Mouse (Mus musculus): ENCODE results near the gene Ccdc189. TPM values are rescaled to one million over a fixed set of nuclear protein-coding genes. Genes with fewer than 3 reads are reported as not detected.
A peak's percentile ranks its signal among the peaks of the same experiment; 100 is the strongest.

Ccdc189 gene
- polyA plus RNA-seq, 1 experiment from 2014 or later, result 12.2 TPM

- no peak overlapping the region for H3K4me3 ChIP-seq (ENCODE audit: low read depth, low read length)
- H3K4me1 ChIP-seq (ENCODE audit: control insufficient read depth, insufficient read depth, low read length), result no peaks in the 10 kb centered on the region
- no peak overlapping the region for H3K4me2 ChIP-seq (ENCODE audit: low read depth)
- no peak overlapping the region for H3K27ac ChIP-seq (ENCODE audit: low read depth, low read length)
- H3K9me3 ChIP-seq (ENCODE audit: control insufficient read depth, low read length), result no peaks in the 10 kb centered on the region
- H3K9ac ChIP-seq (ENCODE audit: low read length), result no peak overlapping the region
- 90% methylated on average over 10 of the region's 10 CpGs for WGBS
- no peak for DNase-seq (ENCODE audit: low spot score)
- ATAC-seq (ENCODE audit: insufficient read depth, low FRiP score, low TSS enrichment), result no peak
- no peaks in the 10 kb centered on the region for H3K27me3 ChIP-seq (ENCODE audit: control insufficient read depth, insufficient read depth, low read length)
- peaks cover 13% of the 10 kb centered on the region for H3K36me3 ChIP-seq (ENCODE audit: control insufficient read depth, insufficient read depth, low read length)
Observed at GRCm38 (mm10) chr7:127604256-127604655, 15.9 kb upstream of the Ccdc189 start.

- Histone ChIP-seq H3K27ac (ENCODE audit: low read depth, low read length) (no peak overlapping the region), H3K4me2 (ENCODE audit: low read depth) (no peak overlapping the region), H3K9ac (ENCODE audit: low read length) (no peak overlapping the region), H3K4me1 (ENCODE audit: control insufficient read depth, insufficient read depth, low read length) (no peaks in the 10 kb centered on the region), H3K4me3 (ENCODE audit: low read depth, low read length) (no peak overlapping the region), H3K36me3 (ENCODE audit: control insufficient read depth, insufficient read depth, low read length) (peaks cover 20% of the 10 kb centered on the region), H3K27me3 (ENCODE audit: control insufficient read depth, insufficient read depth, low read length) (no peaks in the 10 kb centered on the region), H3K9me3 (ENCODE audit: control insufficient read depth, low read length) (no peaks in the 10 kb centered on the region)
- no peak for ATAC-seq (ENCODE audit: insufficient read depth, low FRiP score, low TSS enrichment)
- WGBS, result 97% methylated on average over 2 of the region's 2 CpGs
- no peak for DNase-seq (ENCODE audit: low spot score)
Observed at GRCm38 (mm10) chr7:127602903-127603302, 14.5 kb upstream of the Ccdc189 start.

- H3K4me2 ChIP-seq (ENCODE audit: low read depth), result no peak overlapping the region
- no peak overlapping the region for H3K4me3 ChIP-seq (ENCODE audit: low read depth, low read length)
- H3K27me3 ChIP-seq (ENCODE audit: control insufficient read depth, insufficient read depth, low read length), result no peaks in the 10 kb centered on the region
- ATAC-seq (ENCODE audit: insufficient read depth, low FRiP score, low TSS enrichment) (no peak), DNase-seq (ENCODE audit: low spot score) (no peak)
- peaks cover 26% of the 10 kb centered on the region for H3K36me3 ChIP-seq (ENCODE audit: control insufficient read depth, insufficient read depth, low read length)
- no peaks in the 10 kb centered on the region for H3K4me1 ChIP-seq (ENCODE audit: control insufficient read depth, insufficient read depth, low read length)
- no peaks in the 10 kb centered on the region for H3K9me3 ChIP-seq (ENCODE audit: control insufficient read depth, low read length)
- WGBS, result 83% methylated on average over 4 of the region's 4 CpGs
- H3K9ac ChIP-seq (ENCODE audit: low read length), result no peak overlapping the region
- no peak overlapping the region for H3K27ac ChIP-seq (ENCODE audit: low read depth, low read length)
Observed at GRCm38 (mm10) chr7:127601735-127602134, 13.3 kb upstream of the Ccdc189 start.

GRCm38 (mm10) chr7:127600612-127601011 lies 12.2 kb upstream of the Ccdc189 start:
- WGBS, result 98% methylated on average over 7 of the region's 7 CpGs
- H3K4me2 ChIP-seq (ENCODE audit: low read depth), result no peak overlapping the region
- no peak overlapping the region for H3K4me3 ChIP-seq (ENCODE audit: low read depth, low read length)
- no peak overlapping the region for H3K27ac ChIP-seq (ENCODE audit: low read depth, low read length)
- no peaks in the 10 kb centered on the region for H3K9me3 ChIP-seq (ENCODE audit: control insufficient read depth, low read length)
- H3K9ac ChIP-seq (ENCODE audit: low read length), result no peak overlapping the region
- no peaks in the 10 kb centered on the region for H3K27me3 ChIP-seq (ENCODE audit: control insufficient read depth, insufficient read depth, low read length)
- no peak for ATAC-seq (ENCODE audit: insufficient read depth, low FRiP score, low TSS enrichment)
- no peaks in the 10 kb centered on the region for H3K4me1 ChIP-seq (ENCODE audit: control insufficient read depth, insufficient read depth, low read length)
- DNase-seq (ENCODE audit: low spot score), result no peak
- peaks cover 33% of the 10 kb centered on the region for H3K36me3 ChIP-seq (ENCODE audit: control insufficient read depth, insufficient read depth, low read length)

- Histone ChIP-seq H3K27me3 (ENCODE audit: control insufficient read depth, insufficient read depth, low read length) (no peaks in the 10 kb centered on the region), H3K4me1 (ENCODE audit: control insufficient read depth, insufficient read depth, low read length) (no peaks in the 10 kb centered on the region), H3K27ac (ENCODE audit: low read depth, low read length) (no peak overlapping the region), H3K9me3 (ENCODE audit: control insufficient read depth, low read length) (no peaks in the 10 kb centered on the region), H3K36me3 (ENCODE audit: control insufficient read depth, insufficient read depth, low read length) (peaks cover 54% of the 10 kb centered on the region), H3K9ac (ENCODE audit: low read length) (no peak overlapping the region), H3K4me3 (ENCODE audit: low read depth, low read length) (no peak overlapping the region), H3K4me2 (ENCODE audit: low read depth) (no peak overlapping the region)
- ATAC-seq (ENCODE audit: insufficient read depth, low FRiP score, low TSS enrichment) (no peak), DNase-seq (ENCODE audit: low spot score) (no peak)
- 96% methylated on average over 17 of the region's 17 CpGs for WGBS
Observed at GRCm38 (mm10) chr7:127596747-127597146, 8.4 kb upstream of the Ccdc189 start.

- Histone ChIP-seq H3K36me3 (ENCODE audit: control insufficient read depth, insufficient read depth, low read length) (peaks cover 45% of the 10 kb centered on the region), H3K27ac (ENCODE audit: low read depth, low read length) (no peak overlapping the region), H3K9ac (ENCODE audit: low read length) (no peak overlapping the region), H3K4me3 (ENCODE audit: low read depth, low read length) (no peak overlapping the region), H3K4me1 (ENCODE audit: control insufficient read depth, insufficient read depth, low read length) (peaks cover 7% of the 10 kb centered on the region), H3K9me3 (ENCODE audit: control insufficient read depth, low read length) (no peaks in the 10 kb centered on the region), H3K4me2 (ENCODE audit: low read depth) (no peak overlapping the region), H3K27me3 (ENCODE audit: control insufficient read depth, insufficient read depth, low read length) (no peaks in the 10 kb centered on the region)
- DNase-seq (ENCODE audit: low spot score), result no peak
- WGBS, result 88% methylated on average over 14 of the region's 14 CpGs
- no peak for ATAC-seq (ENCODE audit: insufficient read depth, low FRiP score, low TSS enrichment)
Observed at GRCm38 (mm10) chr7:127592575-127592974, 4.2 kb upstream of the Ccdc189 start.

GRCm38 (mm10) chr7:127591108-127591507 lies 2.7 kb upstream of the Ccdc189 start:
- Histone ChIP-seq H3K27ac (ENCODE audit: low read depth, low read length) (no peak overlapping the region), H3K4me3 (ENCODE audit: low read depth, low read length) (no peak overlapping the region), H3K9ac (ENCODE audit: low read length) (no peak overlapping the region), H3K27me3 (ENCODE audit: control insufficient read depth, insufficient read depth, low read length) (no peaks in the 10 kb centered on the region), H3K4me2 (ENCODE audit: low read depth) (no peak overlapping the region), H3K9me3 (ENCODE audit: control insufficient read depth, low read length) (no peaks in the 10 kb centered on the region), H3K36me3 (ENCODE audit: control insufficient read depth, insufficient read depth, low read length) (peaks cover 34% of the 10 kb centered on the region), H3K4me1 (ENCODE audit: control insufficient read depth, insufficient read depth, low read length) (peaks cover 12% of the 10 kb centered on the region)
- 94% methylated on average over 10 of the region's 10 CpGs for WGBS
- no peak for DNase-seq (ENCODE audit: low spot score)
- ATAC-seq (ENCODE audit: insufficient read depth, low FRiP score, low TSS enrichment), result no peak

- peaks cover 12% of the 10 kb centered on the region for H3K4me1 ChIP-seq (ENCODE audit: control insufficient read depth, insufficient read depth, low read length)
- WGBS, result 91% methylated on average over 9 of the region's 9 CpGs
- peaks cover 24% of the 10 kb centered on the region for H3K36me3 ChIP-seq (ENCODE audit: control insufficient read depth, insufficient read depth, low read length)
- ATAC-seq (ENCODE audit: insufficient read depth, low FRiP score, low TSS enrichment) (no peak), DNase-seq (ENCODE audit: low spot score) (no peak)
- H3K27me3 ChIP-seq (ENCODE audit: control insufficient read depth, insufficient read depth, low read length), result no peaks in the 10 kb centered on the region
- H3K4me2 ChIP-seq (ENCODE audit: low read depth), result peak overlapping the region; percentile 83
- no peak overlapping the region for H3K27ac ChIP-seq (ENCODE audit: low read depth, low read length)
- peak overlapping the region; percentile 90 for H3K4me3 ChIP-seq (ENCODE audit: low read depth, low read length)
- no peak overlapping the region for H3K9ac ChIP-seq (ENCODE audit: low read length)
- H3K9me3 ChIP-seq (ENCODE audit: control insufficient read depth, low read length), result no peaks in the 10 kb centered on the region
Observed at GRCm38 (mm10) chr7:127589637-127590036, 1.2 kb upstream of the Ccdc189 start.

- DNase-seq (ENCODE audit: low spot score), result no peak
- H3K36me3 ChIP-seq (ENCODE audit: control insufficient read depth, insufficient read depth, low read length), result peaks cover 20% of the 10 kb centered on the region
- no peak overlapping the region for H3K27ac ChIP-seq (ENCODE audit: low read depth, low read length)
- peaks cover 12% of the 10 kb centered on the region for H3K4me1 ChIP-seq (ENCODE audit: control insufficient read depth, insufficient read depth, low read length)
- H3K27me3 ChIP-seq (ENCODE audit: control insufficient read depth, insufficient read depth, low read length), result no peaks in the 10 kb centered on the region
- peak overlapping the region; percentile 90 for H3K4me3 ChIP-seq (ENCODE audit: low read depth, low read length)
- H3K9me3 ChIP-seq (ENCODE audit: control insufficient read depth, low read length), result no peaks in the 10 kb centered on the region
- WGBS, result 8% methylated on average over 29 of the region's 29 CpGs
- ATAC-seq (ENCODE audit: insufficient read depth, low FRiP score, low TSS enrichment), result no peak
- peak overlapping the region; percentile 69 for H3K9ac ChIP-seq (ENCODE audit: low read length)
- peak overlapping the region; percentile 83 for H3K4me2 ChIP-seq (ENCODE audit: low read depth)
Observed at GRCm38 (mm10) chr7:127588901-127589300, 506 bp upstream of the Ccdc189 start.
